Mouse (Mus musculus) left cerebral cortex, postnatal 10 days (tissue): ENCODE data around the gene Map2k7. TPM values are rescaled to one million over a fixed set of nuclear protein-coding genes. Genes with fewer than 3 reads are reported as not detected.

Source experiments
- DNase-seq, 2 experiments: peaks; one replicate each; pipeline ENCODE4 v3.0.0; 2021 to 2022; ENCODE audit warnings: low spot score in 2 of 2, mixed read lengths in 1 of 2; ENCODE audit errors: extremely low spot score in 1 of 2
- intact Hi-C: fragments of 180-260 bp; cut with DNase I; formaldehyde crosslinking; loops from one replicate; pipeline ENCODE4 v1.15.1; 2025
- total RNA-seq, 2 experiments: library from RNA; stranded (reverse); gene quantifications; 2 replicates each; pipeline ENCODE4 v1.2.3; 2021

The Map2k7 gene
- total RNA-seq, 2 experiments from 2014 or later: 59.8 to 68.6 TPM

DNA sequence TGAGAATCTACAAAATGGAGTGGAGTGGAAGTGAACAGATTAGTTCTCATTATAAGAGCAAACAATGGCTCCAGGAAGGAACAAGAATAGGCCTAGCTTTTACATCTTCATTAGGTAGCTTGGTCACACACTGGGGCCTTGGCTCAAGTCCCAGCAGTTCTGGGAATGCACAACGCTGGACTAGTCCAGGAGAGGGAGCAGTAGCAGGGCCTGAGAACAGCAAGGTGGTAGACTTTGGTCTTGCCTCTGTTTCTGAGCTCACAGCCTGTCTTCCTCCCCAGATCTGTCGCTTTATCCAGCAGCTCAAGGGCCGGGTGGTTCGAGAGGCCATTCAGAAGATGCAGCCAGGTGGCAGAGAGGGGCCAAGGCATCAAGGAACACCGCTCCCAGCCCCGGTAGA, 15.5 kb downstream of the Map2k7 start:
- intact Hi-C loops: loop anchor here (5.0 to 10.0 kb wide), 2 partner anchors 68 to 331 kb away; no protein-coding TSS in a partner anchor
- peak; percentile 74 to 86 for DNase-seq

DNA sequence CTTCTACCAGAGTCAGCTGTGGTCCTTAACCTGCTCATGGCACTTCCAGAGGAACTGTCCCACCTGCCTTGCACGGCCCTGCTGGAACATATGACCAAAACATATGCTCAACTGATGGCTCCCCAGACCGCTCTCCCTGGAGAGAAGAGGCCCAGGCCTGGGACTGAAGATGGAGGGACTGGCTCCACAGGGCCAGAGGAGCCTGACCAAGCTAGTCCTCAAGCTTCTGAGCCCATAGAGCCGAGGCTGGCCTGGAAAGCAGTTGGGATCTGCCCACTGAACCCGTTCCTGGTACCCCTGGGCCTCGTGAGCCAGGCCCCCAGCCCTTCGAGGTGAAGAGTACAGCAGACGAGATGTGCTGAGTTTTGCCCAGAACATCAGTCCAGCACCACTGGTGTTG, 16.9 kb downstream of the Map2k7 start:
- intact Hi-C loops: loop anchor here (10.0 kb wide), 1 partner anchor 329 kb away; no protein-coding TSS in a partner anchor
- peak in 1 of 2 experiments; percentile 27 for DNase-seq

DNA sequence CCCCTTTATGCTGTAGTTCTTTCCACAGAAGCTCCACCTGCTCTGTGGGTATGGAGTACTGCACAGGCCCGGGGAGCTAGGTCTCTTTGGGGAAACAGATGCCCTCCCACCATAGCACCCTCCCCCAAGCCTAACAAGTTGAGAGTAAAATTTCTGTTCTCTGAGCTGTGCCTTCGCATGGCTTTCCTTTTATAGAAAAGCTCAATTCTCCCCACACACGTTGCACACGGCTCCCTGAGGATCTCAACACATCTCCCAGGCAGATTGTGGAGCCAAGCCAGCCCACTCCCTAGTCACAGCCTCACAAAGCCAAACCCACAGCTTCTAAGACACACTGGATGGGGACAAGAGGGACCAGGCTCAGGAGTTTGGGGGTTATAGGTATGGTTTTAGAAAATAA, 18.4 kb downstream of the Map2k7 start:
- peak; percentile 81 to 85 for DNase-seq
- intact Hi-C loops: loop anchor here (10.0 kb wide), 1 partner anchor 328 kb away; no protein-coding TSS in a partner anchor

DNA sequence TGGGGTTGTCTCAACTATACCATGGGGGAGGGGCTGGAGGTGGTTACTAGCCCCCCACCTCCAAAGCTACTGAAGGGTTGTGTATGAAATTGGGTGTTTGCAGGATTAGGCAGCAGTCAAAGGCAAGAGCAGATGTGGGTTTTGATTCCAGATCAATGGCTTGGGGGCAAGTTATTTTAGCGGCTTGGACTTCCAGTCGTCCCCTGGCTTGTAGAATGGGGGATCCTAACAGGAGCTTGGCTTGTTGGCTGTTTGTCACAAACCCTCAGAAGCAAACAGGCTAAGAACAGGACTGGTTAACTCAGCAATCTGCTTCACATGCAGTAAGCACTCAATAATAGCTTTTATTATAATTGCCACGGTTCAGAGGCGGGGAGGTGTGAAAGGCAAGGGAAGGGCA, 18.8 kb downstream of the Map2k7 start:
- intact Hi-C loops: loop anchor here (10.0 kb wide), 1 partner anchor 327 kb away; no protein-coding TSS in a partner anchor
- no peak for DNase-seq

DNA sequence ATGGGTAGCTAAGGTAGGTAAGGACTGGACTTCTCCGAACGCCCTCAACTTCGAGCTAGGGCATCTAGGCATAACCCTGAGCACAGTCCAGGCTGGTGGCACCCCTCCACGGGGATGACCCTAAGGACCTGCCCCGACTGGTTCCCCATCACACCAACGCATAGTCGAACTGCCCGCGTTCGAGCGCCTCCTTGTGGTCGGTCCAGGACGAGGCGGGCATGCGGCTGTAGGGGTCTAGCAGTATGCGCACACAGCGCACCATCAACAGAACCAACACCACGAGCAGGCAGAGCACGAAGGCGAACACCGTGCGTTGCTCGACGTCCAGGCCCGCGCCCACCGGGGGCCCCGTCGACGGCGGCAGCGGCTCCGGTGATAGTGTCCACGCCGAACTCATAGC, 19.7 kb downstream of the Map2k7 start:
- DNase-seq: peak; percentile 83 to 90
- intact Hi-C loops: loop anchor here (10.0 kb wide), 1 partner anchor 327 kb away; no protein-coding TSS in a partner anchor

DNA sequence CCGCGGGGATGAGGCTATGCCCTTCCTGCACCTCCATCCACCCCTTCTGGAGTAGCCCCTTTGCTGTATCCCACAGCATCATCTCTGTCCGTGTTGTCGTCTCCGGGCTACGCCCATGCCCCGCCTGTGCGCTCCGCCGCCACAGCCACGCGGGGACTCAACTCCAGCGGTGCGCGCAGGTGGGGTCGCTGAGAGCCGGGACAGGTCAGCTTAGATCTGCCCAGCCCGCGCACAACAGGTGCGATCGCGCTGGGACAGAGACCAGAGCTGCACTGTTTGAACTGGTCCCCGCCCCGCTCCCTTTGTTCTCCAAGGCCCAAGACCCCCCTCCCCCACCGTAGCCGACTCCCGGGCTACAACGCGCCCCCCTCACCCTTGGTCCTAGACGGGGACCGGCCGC, 20.1 kb downstream of the Map2k7 start:
- peak in 1 of 2 experiments; percentile 85 for DNase-seq
- intact Hi-C loops: loop anchor here (10.0 kb wide), 1 partner anchor 326 kb away; no protein-coding TSS in a partner anchor

DNA sequence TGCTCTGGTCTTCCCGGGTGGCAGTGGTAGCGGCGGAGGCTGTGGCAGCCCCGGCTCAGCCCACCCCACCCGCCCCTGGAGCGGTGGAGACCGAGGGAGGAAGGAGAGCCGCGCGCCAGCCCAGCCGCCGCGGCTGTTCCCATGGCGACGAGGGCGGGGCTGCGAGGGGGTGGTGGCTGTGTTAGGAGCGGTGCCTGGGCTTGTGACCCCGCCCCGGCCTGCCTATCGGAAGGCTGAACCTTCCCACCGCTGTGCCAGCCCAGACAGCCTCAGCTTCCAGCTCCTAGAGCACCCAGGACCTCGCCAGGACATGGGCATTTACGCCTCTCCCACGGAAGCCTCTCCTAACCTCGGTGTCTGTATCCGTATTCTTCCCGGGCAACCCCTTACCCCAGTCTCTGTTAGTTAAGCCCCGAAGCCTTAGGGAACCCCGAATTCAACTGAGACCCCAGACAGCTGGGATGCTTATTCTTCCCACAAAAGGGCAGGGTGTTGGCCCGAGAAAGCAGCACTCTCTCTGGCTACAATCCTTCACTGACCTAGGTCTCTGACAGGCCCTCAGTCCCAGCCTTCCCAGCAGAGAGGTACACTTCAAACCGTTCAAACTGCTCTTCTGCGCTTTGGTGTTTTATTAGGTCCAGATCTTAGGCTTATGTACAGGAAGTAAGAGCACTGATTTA, 20.7 kb downstream of the Map2k7 start, which contains the start of gene Ctxn1:
Gene Ctxn1, minus strand, starts transcription at position 150 of the 680 bp plus-strand sequence.
- intact Hi-C loops: loop anchor here (10.0 kb wide), 1 partner anchor 326 kb away; no protein-coding TSS in a partner anchor
- DNase-seq: peak; percentile 90 to 98

DNA sequence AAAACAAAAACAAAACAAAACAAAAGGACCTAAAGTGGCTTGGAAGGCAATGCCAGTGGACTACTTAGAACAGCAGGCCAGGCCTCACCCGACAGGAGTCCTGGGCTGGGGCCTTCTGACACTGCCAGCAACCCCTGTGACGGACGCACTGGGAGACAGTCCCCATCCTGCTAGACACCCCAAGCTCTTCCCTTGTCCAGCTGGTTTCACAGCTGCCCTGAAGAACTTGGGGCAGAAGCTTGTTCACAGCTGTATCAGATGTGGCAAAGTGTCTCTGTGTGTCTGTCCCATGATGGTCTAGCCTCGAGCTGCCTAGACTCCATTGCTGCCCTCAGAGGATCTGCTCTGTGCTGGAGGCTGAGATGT, 21.2 kb downstream of the Map2k7 start:
- intact Hi-C loops: loop anchor here (10.0 kb wide), 1 partner anchor 325 kb away; no protein-coding TSS in a partner anchor

DNA sequence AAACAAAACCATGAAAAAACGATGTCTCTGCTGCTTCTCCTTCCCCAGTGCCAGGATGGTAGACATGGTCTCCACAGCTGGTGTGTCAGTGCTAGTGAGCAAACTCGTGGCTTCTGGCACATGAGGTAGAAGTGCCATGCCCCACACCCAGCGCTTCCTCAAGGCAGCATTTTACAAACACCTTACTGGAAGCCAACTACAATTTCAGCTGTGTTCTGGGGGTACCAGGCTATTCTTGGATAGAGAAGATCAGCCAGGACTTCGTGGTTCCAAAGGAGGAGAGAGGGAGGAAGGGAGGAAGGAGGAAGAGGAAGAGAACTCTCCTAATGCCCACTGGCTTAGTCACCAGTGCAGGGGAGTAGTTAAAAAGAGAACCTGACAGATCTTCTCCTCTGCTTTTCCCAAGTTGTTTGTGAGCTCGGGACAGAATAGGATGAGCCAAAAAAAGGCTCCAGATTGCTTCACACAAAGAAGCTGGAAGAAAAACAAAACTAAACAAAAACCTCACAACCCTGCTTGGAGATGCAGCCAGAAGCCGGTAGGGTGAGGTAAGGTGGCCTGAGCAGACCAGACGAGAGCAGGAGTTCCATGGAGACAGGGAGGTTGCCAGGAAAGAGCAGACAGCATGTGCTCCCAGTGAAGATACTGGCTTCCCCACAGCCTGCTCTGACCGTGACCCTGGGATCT, 24.7 kb downstream of the Map2k7 start:
- DNase-seq: no peak
- intact Hi-C loops: no loop called here

More for the DNA sequence above, 21.2 kb downstream of the Map2k7 start:
- DNase-seq: no peak

DNA sequence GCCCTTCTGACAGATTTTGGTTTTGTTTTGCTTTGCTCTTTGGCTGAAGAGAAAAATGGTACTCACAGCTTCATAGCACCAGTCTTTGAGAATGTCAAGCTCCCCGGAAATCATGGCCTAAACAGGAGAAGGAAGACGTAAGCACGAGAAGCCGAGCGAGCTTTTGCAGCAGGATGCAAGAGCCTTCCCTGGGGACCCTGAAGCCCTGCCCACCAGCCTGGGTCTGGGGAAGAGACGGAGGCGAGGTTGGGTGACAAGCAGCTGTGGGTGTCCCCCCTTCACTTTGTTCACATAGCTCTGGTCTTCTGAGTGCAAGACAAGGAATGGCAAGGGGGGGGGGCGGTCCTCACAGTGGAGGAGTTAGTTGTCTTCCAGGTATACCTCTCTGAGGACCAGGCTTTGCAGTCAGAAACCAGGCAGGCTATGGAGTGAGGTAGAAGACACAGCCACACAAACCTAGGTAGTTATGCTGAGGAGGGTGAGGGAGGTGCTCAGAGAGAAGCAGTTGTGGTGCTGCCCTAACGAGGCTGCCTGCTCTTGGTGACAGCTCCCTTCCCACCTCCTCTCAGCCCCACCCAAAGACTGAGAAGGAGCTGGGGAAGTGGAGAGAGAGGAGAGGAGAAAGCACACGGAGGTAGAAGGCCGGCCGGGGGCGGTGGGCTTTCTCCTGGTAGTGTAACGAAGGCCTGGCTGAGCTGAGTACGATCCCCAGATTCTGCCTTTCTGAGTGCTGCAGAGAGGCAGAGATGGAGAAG, 26.8 kb downstream of the Map2k7 start:
- intact Hi-C loops: no loop called here
- DNase-seq: peak in 1 of 2 experiments; percentile 61

DNA sequence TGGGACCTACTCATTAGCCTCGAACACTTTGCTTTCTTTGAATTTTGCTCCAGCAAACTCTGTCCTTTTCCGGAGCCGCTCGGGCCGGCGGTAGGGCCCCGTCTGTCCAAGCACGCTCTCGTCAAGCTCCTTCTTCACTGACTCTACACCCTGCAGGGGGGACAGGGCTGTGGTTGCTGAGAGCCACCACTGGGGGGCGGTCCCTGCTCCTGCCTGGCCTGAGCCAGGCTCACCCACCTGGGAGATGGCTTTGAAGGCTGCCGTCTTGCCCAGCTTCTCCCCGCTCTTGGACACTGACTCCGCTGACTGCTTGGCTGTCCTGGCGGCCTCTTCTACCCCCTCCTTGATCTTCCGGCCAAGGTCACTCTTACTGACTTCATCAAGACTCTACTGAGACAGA, 29.1 kb downstream of the Map2k7 start:
- DNase-seq: peak in 1 of 2 experiments; percentile 56
- intact Hi-C loops: no loop called here

DNA sequence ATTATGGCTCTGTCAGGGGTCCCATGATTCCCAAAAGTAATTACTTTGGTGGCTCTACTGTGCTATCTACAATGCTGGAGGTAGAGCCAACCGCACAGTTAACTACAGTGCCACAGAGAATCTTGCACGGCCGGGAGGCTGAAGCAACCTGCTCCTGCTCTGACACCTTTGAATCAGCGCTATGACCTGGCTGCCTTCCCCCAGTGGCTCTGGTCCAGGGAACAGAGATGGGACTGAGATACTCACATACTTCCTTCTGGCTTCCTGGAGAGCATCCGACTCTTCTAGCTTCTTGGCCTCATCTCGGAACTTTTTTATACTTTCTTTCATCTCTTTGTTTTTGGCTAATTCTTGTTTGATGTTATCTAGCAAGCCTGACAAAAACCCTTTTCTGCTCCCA, 31.1 kb downstream of the Map2k7 start:
- no peak for DNase-seq
- intact Hi-C loops: no loop called here

DNA sequence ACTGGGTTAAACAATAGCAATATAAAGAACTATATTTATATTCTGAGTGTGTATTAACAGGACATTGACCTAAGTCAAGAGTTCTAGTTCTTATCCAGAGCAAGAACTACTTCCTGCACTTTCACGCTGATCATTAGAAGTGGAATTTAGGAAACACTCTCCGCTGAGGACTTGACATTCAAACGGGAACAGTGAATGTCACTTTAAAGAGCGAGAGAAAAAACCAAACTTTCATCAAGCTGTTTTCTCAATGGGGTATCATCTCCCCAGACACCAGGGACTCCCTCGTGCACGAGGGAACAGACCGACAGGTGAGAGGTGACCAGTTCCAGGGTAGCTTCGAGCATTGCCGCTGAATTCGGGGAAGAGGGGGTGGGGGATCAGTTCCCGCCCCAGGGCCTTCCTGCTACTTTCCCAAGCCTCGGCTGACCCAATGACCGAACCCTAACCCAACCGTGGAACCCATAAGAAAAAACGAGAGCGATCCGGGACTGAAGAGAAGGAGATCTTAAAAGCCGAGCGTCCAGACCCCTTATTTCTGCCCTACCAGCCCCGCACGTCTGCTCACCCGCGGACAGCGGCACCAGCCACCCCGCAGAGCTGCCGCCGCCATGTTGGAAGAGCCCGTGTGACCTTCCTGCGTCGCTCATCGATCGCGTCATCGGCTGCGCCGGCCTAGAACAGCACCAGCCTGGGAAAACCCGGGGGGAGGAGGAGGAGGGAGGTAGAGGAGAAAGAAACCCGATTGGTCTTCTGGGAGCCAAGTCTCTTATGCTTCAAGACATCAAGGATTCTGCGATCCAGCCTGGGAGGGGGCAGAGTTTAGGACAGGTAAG, 37.0 kb downstream of the Map2k7 start, which contains the start of gene Timm44:
Gene Timm44, minus strand, starts transcription at position 639 of the 836 bp plus-strand sequence.
- intact Hi-C loops: no loop called here
- peak; percentile 95 to 98 for DNase-seq

DNA sequence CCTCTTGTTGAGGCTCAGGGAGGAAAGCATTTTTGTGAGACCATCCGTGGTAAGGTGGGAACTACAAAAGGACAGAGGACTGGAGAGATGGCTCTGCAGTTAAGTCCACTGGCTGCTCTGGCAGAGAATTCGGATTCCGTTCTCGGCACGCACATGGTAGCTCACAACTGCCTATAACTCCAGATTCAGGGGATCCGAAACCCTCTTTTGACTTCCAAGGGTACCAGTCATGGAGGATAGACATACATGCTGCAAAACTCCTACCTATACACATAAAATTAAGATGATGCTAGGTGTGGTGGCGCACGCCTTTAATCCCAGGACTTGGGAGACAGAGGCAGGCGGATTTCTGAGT, 37.5 kb downstream of the Map2k7 start:
- intact Hi-C loops: no loop called here
- DNase-seq: no peak

DNA sequence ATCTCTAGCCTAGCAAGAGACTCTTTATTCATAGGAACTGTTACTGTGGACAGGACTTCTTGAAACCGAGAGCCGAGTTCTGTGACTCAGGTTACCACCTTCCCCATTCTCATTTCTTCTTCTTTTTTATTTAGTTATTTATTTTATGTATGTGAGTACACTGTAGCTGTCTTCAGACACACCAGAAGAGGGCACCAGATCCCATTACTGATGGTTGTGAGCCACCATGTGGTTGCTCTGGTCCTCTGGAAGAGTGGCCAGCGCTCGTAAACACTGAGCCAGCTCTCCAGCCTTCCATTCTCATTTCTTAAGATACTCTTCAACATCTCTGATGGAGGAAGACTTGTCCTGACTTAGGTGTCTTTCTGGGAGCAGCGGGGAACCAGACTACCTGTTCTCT, 54.2 kb downstream of the Map2k7 start:
- DNase-seq: no peak
- intact Hi-C loops: no loop called here
